Mouse (Mus musculus): Measurements from ENCODE around the gene Cep70.

Gene Cep70

GRCm38 (mm10) chr9:99243190-99243894, at the start of gene Cep70:
Cep70 (plus strand) TSS chr9:99243367.
- peak; percentile 74 for DNase-seq (ENCODE audit: low read depth)

GRCm38 (mm10) chr9:99212643-99213042, 30.5 kb upstream of the Cep70 start:
- DNase-seq (ENCODE audit: low read depth): no peak

GRCm38 (mm10) chr9:99216182-99216581, 27.0 kb upstream of the Cep70 start:
- no peak for DNase-seq (ENCODE audit: low read depth)

- no peak for DNase-seq (ENCODE audit: low read depth)
Measured at GRCm38 (mm10) chr9:99217999-99218719, 25.0 kb upstream of the Cep70 start.

GRCm38 (mm10) chr9:99221636-99222035, 21.5 kb upstream of the Cep70 start:
- DNase-seq (ENCODE audit: low read depth): no peak

GRCm38 (mm10) chr9:99224583-99224982, 18.6 kb upstream of the Cep70 start:
- DNase-seq (ENCODE audit: low read depth): no peak

GRCm38 (mm10) chr9:99229450-99229849, 13.7 kb upstream of the Cep70 start:
- no peak for DNase-seq (ENCODE audit: low read depth)

GRCm38 (mm10) chr9:99237139-99237538, 6.0 kb upstream of the Cep70 start, which contains the start of gene Faiml:
Faiml (minus strand) TSS chr9:99237239.
- no peak for DNase-seq (ENCODE audit: low read depth)

GRCm38 (mm10) chr9:99238276-99238675, 4.9 kb upstream of the Cep70 start:
- DNase-seq (ENCODE audit: low read depth): no peak

GRCm38 (mm10) chr9:99239256-99239655, 3.9 kb upstream of the Cep70 start:
- no peak for DNase-seq (ENCODE audit: low read depth)

- DNase-seq (ENCODE audit: low read depth): no peak
Measured at GRCm38 (mm10) chr9:99240571-99240970, 2.6 kb upstream of the Cep70 start.

GRCm38 (mm10) chr9:99242035-99242434, 1.1 kb upstream of the Cep70 start:
- no peak for DNase-seq (ENCODE audit: low read depth)

- DNase-seq (ENCODE audit: low read depth): no peak
Measured at GRCm38 (mm10) chr9:99242533-99243189, 506 bp upstream of the Cep70 start.

- DNase-seq (ENCODE audit: low read depth): no peak
Measured at GRCm38 (mm10) chr9:99243895-99244293, 727 bp downstream of the Cep70 start.

GRCm38 (mm10) chr9:99248304-99248703, 5.1 kb downstream of the Cep70 start:
- no peak for DNase-seq (ENCODE audit: low read depth)

GRCm38 (mm10) chr9:99248906-99249305, 5.7 kb downstream of the Cep70 start:
- no peak for DNase-seq (ENCODE audit: low read depth)

GRCm38 (mm10) chr9:99253861-99254260, 10.7 kb downstream of the Cep70 start:
- DNase-seq (ENCODE audit: low read depth): no peak

GRCm38 (mm10) chr9:99256206-99256605, 13.0 kb downstream of the Cep70 start:
- no peak for DNase-seq (ENCODE audit: low read depth)

GRCm38 (mm10) chr9:99256821-99257220, 13.7 kb downstream of the Cep70 start:
- DNase-seq (ENCODE audit: low read depth): no peak

GRCm38 (mm10) chr9:99258891-99259290, 15.7 kb downstream of the Cep70 start:
- DNase-seq (ENCODE audit: low read depth): no peak

- DNase-seq (ENCODE audit: low read depth): no peak
Measured at GRCm38 (mm10) chr9:99304296-99304695, 61.1 kb downstream of the Cep70 start.

GRCm38 (mm10) chr9:99306226-99306625, 63.1 kb downstream of the Cep70 start:
- DNase-seq (ENCODE audit: low read depth): no peak

Measured in fibroblast of lung, adult 2 months (primary cell).